Mouse (Mus musculus) urinary bladder, adult 2 months (tissue): ENCODE results near the gene Mob1a. TPM values are rescaled to one million over a fixed set of nuclear protein-coding genes. Genes with fewer than 3 reads are reported as not detected.

Experiments
- DNase-seq: peaks from one replicate; pipeline ENCODE4 v3.0.0; 2022; ENCODE audit warnings: low spot score
- polyA plus RNA-seq: library from polyadenylated mRNA; depleted of rRNA; stranded (reverse); fragments of >200 nt; gene quantifications from 2 replicates; pipeline ENCODE4 v1.2.3, GENCODE M21; 2012; rRNA removed

The Mob1a gene
- 55.1 and 57.1 TPM in 2 replicates for polyA plus RNA-seq

- peak; percentile 92 for DNase-seq
These were observed at the start of gene Mob1a, which contains the start of gene Mthfd2 for GRCm38 (mm10) chr6:83325525-83326393. Gene Mob1a (plus strand): TSS chr6:83326016. Gene Mthfd2 (minus strand): TSS chr6:83325908.

GRCm38 (mm10) chr6:83277151-83277550, 48.7 kb upstream of the Mob1a start:
- DNase-seq = no peak

DNA sequence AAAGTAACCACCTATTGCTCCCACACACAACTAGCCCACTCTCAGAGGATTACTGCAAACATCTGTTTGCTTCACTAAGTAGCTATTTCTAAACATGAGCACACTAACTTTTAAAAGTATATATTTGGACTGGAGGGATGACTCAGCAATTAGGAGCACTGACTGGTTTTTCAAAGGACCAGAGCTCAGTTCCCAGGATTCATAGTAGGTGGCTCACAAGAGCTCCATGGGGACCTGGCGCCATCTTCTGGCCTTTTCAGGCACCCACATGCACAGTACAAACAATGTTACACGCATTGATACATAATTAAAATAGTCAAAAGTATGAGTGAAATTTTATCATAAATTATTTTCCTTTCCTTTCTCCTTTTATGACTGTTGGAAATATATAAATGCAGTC, 46.9 kb upstream of the Mob1a start:
- DNase-seq = no peak

GRCm38 (mm10) chr6:83280256-83280955, 45.4 kb upstream of the Mob1a start:
- no peak for DNase-seq

DNA sequence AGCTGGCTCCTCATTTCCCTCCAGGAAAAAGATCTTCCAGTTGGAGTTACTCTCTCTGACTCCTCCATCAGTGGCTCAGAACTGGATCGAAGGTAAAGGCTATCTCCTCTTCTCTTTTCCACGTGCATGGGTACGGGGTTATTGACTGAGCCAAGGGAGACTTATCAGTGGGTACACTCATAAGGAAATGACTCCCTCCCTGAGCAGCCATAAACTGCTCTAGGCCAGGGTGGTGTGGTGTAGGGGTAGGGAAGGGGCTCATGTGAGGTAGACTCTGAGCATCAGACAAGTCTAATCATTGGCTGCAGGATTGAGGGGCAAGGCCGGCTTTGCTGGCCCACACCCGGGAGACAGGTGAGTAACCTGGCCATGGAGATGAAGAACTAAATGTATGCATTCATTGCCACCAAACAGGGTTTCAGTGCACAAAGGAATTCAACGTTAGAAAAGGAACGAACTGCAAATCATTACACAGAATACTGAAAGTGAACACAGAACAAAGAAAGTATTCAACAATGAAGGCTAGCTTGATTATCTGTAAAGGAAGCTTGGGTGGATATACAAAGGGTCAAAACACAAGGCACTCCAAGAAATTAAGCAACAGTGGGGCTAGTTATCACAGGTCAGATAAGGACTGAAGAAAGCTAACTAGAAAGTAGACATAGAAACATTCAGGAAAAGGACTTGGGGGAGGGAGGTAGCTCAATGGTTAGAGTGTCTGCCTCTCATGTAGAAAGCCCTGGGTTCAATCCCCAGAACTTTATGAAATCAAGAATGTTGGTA, 25.2 kb upstream of the Mob1a start:
- no peak for DNase-seq

GRCm38 (mm10) chr6:83301294-83301693, 24.5 kb upstream of the Mob1a start:
- no peak for DNase-seq

DNA sequence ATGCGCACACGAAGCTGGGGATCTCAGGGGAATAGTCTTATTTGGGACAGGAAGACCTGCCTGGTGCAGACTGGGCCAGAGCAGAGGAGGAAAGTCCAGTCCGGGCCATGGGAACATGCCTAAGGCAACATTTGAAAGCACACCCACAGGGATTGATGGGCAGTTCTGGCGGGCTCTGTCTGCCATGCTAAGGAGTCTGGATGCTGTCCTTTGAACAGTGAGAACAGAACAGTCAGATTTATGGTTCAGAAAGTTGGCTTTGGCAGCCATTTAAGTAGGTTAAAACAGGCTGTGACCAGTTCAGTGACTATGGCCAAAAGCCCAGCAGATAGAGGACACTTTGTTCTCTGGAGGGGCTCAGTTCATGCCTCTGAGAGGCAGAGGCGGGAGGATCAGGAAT, 23.6 kb upstream of the Mob1a start:
- no peak for DNase-seq

DNA sequence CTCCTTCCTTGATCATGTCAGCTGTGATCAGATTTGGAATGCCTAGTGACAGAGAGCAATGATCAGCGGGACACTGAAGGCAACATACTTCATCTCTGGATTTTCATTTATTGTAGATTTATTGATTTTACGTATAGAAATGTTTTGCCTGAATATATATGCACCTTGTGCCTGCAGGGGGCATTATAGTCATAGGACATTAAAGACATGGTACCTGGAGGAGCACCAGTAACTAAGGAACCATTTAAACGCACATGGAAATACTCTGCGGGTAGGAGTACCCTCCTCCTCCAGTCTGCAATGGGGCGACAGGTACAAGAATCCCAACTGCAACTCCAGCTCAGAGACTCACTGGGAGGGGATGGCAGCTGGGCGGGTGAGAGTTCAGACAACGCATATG, 16.8 kb upstream of the Mob1a start:
- no peak for DNase-seq

GRCm38 (mm10) chr6:83311206-83311605, 14.6 kb upstream of the Mob1a start:
- no peak for DNase-seq

- DNase-seq = no peak
These were observed 13.8 kb upstream of the Mob1a start for GRCm38 (mm10) chr6:83312021-83312420.

DNA sequence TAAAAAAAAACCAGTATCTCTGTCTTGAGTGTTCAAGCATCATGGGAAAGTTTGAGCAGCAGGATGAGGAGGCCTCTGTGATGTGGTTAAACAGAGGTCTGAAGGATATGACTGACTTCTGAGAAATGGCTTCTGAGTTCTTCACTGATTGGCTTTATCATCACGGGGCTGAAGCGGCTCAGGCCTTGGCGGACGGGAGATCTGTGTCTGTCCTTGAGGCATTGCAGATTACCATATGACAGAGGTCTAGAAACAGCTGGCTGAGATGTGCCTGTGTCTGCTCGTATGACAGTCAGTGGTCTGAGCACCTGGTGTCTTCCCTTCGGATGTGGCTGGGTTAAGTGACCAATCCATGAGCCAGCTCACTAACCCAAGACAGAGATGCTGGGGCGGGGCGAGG, 13.3 kb upstream of the Mob1a start:
- no peak for DNase-seq

DNA sequence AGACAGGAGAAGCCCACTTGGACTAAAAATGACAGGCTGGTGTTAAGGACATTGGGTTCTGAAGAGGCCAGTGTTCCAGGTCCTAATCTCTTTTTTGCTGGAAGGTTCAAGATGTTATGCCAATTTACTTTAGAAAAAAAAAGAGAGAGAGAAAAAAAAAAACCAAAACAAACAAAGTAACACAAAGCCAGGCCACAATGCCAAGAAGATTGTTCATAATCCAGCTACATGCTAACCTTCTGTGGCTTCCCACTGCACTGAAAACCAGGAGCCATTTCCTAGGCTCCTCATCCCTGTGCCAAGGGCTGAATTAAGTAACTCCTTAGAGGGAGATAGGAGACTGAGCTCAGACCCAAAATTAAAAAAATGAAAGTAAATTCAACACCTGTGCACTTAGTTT, 10.5 kb upstream of the Mob1a start:
- no peak for DNase-seq

DNA sequence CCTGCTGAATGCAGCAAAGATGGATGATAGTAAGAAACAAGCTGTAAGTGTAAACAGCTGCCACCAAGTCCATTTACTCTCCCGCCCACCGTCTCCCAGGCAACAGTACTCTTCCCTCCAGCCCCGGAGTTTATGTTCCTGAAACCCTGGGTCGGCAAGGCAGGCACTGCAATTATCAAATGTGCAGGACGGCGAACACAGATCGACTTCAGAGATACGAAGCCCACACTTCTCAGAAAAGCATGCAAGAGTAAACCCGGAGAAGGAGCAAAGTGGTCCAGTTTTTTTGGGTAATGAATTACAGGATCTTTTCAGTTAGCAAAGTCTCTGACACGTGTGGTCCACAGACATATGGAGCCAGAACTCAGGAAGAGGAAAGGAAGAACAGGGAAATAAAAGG, 9.8 kb upstream of the Mob1a start:
- no peak for DNase-seq

DNA sequence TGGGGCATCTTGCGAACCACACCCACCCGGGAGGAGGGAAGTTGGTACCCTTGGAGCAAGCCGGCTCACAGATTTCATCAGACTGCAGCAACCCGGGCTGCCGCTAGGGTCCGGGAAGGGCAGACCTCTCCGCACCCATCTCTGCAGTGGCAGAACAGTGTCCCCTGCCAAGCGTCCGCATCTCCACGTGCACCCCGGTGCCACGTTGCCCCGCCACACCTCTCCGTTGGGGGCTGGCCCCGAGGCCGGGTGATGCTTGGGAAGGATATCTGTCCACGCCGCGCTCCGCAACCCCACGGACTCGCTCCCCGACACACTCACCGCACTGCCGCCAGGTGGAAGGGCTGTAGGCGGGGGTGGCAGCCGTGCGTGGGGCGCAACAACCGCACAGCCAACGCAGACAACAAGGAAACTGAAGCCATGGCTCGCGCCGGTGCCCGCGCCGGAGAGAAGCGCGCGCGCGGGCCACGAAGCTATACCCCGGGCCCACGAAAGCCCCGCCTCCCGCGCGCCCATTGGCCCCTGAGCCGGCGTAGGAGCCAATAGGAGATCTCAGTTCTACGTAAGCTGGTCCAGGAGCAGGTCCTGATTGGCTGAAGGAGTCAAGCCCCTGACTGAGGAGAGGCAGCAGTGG, 8.6 kb upstream of the Mob1a start:
- peak; percentile 61 for DNase-seq

DNA sequence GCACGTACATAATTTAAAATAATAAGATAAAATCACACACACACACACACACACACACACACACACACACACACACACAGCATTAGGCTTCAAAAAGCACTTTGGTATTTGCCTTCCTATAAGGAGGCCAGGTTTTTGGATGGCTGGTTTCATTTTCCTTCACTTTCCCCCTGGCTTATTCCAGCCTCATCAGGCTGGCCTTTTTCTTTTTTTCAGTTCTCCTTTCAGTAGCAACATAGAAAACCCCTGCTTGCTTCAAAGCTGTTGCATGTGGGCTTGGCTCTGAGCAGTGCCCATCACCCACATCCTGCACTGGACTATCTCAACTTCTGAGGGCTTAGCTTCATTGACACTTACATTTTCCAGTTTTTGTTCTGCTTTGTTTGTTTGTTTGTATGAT, 3.9 kb upstream of the Mob1a start:
- no peak for DNase-seq

GRCm38 (mm10) chr6:83322794-83323193, 3.0 kb upstream of the Mob1a start:
- DNase-seq = no peak

DNA sequence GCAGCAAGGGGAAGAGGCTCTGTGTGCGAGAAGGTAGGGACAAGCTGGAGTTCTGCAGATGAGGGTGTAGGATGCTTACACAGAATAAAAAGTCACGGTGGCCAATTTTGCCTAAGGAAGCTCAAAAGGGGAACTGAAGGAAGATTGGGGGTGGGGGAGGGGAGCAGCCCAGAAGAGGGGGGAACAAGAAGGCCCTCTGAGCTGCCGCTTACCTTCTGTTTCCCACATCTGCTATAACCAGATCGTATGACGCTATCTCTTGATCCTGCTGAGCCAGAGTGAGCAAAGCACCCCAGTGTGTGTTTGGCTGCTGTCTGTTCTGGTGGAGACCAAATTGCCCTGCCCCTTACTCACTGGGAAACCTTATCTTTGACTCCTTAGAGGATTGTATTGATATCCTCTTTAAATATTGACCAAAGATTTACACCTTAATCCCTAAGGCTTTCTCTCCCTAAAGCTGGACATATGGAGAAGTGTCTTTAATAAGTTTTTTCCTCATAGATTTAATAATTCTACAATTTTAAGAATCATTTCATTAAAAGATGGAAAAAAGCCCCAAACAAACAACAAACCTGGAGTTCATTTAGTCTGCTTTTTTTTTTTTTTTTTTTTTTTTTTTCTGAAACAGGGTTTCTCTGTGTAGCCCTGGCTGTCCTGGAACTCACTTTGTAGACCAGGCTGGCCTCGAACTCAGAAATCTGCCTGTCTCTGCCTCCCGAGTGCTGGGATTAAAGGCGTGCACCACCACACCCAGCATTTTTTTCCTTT, 2.0 kb upstream of the Mob1a start:
- DNase-seq = no peak

- DNase-seq = no peak
These were observed 549 bp downstream of the Mob1a start for GRCm38 (mm10) chr6:83326394-83326736.

DNA sequence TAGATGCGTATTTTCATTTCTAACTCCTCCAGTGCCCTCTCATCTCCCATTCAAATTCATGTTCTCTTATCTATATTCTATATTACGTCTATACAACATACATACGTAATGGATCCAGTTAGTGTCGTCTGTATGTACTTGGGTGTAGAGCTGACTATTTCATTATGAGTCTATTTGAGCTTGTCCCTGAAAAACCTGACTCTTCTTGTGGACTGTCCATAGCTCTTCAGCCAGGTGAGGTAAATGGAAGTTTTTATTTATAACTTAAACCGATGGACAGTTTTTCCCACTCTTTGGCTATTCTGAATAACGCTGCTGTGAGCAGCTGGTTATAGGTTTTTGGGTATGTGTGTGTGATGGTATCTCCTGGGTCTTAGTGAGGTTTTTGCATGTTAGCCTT, 945 bp downstream of the Mob1a start:
- no peak for DNase-seq

DNA sequence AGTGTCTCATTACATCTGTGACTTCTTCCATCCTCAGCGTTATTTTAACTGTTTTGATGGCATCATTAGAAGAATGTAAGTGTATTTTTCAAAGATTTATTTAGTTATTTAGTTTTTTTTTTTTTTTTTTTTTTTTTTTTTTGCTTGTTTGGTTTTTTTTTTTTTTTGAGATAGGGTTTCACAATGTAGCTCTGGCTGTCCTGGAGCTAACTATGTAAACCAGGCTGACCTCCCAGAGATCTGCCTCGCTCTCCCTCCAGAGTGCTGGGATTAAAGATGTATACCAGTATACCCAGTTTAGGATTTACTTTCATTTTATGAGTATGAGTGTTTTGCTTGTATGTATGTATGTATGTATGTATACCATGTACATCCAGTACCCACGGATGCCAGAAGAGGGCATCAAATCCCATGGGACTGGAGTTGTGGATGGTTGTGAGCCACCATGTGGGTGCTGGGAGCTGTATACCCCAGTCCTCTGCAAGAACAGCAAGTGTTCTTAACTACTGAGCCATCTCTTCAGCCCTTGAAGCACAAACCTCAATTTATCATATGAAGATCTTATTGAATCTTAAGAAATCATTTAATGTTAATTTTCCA, 1.9 kb downstream of the Mob1a start:
- DNase-seq = no peak

DNA sequence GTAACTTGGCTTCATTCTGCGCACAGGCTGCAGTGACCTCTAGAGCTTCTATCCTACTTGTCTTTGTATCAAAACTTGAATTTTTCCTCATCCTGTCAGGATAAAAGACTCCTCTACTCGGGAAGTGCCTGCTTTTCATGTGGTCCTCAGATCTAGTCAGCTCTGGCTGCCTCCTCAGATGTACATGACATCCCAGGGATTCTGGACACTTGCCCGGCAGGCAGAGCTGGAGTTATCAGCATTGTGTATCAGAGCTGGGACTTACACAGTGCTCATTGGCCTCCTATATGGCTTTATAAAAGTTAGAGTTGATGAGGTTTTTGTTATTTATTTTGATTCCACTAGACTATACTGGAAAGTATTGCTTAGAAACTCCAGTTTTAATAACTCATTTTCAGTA, 15.6 kb downstream of the Mob1a start:
- DNase-seq = no peak
